Mouse (Mus musculus) MEL (cell line): ENCODE measurements around the gene Lhpp. TPM values are rescaled to one million over a fixed set of nuclear protein-coding genes. Genes with fewer than 3 reads are reported as not detected.

Source experiments
- DNase-seq: peaks from one replicate; pipeline ENCODE4 v3.0.0; 2011; ENCODE audit warnings: low read depth, low spot score
- H3K27ac ChIP-seq: 2 replicates; pipeline ENCODE4 v1.5.1; 2012; ENCODE audit warnings: low read depth, mild to moderate bottlenecking, control low read depth, low read length, moderate library complexity; ENCODE audit not compliant: control insufficient read depth
- H3K27me3 ChIP-seq, 2 experiments: fragments of 150-350 bp in 1 of 2; sonication (generic) in 1 of 2; 2 replicates each; pipeline ENCODE4 v1.6.1; 2012; ENCODE audit warnings: low read length in 2 of 2, mild to moderate bottlenecking in 2 of 2, improper control_type of control experiment in 1 of 2, moderate library complexity in 1 of 2; ENCODE audit not compliant: insufficient read depth in 2 of 2, control insufficient read depth in 1 of 2
- H3K36me3 ChIP-seq, 2 experiments: 2 replicates each; pipeline ENCODE4 v1.6.1; 2012 to 2014; ENCODE audit warnings: low read length in 2 of 2, improper control_type of control experiment in 1 of 2, inconsistent platforms in 1 of 2, mild to moderate bottlenecking in 1 of 2; ENCODE audit not compliant: insufficient read depth in 2 of 2, control insufficient read depth in 1 of 2
- H3K4me1 ChIP-seq, 2 experiments: fragments of 150-350 bp in 1 of 2; sonication (generic) in 1 of 2; 2 replicates each; pipeline ENCODE4 v1.6.1; 2012; ENCODE audit warnings: low read length in 2 of 2, improper control_type of control experiment in 1 of 2, mild to moderate bottlenecking in 1 of 2; ENCODE audit not compliant: insufficient read depth in 2 of 2, control insufficient read depth in 1 of 2
- H3K4me3 ChIP-seq, 2 experiments: fragments of 150-350 bp in 1 of 2; sonication (generic) in 1 of 2; 2 replicates each; pipeline ENCODE4 v1.5.1; 2012; ENCODE audit warnings: low read depth in 2 of 2, low read length in 2 of 2, mild to moderate bottlenecking in 2 of 2, moderate library complexity in 2 of 2, control low read depth in 1 of 2, improper control_type of control experiment in 1 of 2; ENCODE audit not compliant: control insufficient read depth in 1 of 2, insufficient read depth in 1 of 2
- H3K79me2 ChIP-seq: 2 replicates; pipeline ENCODE4 v1.6.1; 2012; ENCODE audit warnings: mild to moderate bottlenecking, low read length, moderate library complexity; ENCODE audit not compliant: control insufficient read depth, poor library complexity, insufficient read depth
- H3K9ac ChIP-seq: 2 replicates; pipeline ENCODE4 v1.6.1; 2012; ENCODE audit warnings: low read depth, mild to moderate bottlenecking, control low read depth, low read length, moderate library complexity; ENCODE audit not compliant: control insufficient read depth, poor library complexity, severe bottlenecking
- H3K9me3 ChIP-seq: fragments of 150-350 bp; sonication (generic); replicated peaks from 2 replicates; pipeline ENCODE4 v1.6.1; 2012; ENCODE audit warnings: mild to moderate bottlenecking, low read length, improper control_type of control experiment, moderate library complexity; ENCODE audit not compliant: insufficient read depth
- CHD2 ChIP-seq: IDR thresholded peaks from 2 replicates; pipeline ENCODE4 v1.6.1; 2011; ENCODE audit warnings: low read length, improper control_type of control experiment
- E2F4 ChIP-seq: IDR thresholded peaks from 2 replicates; pipeline ENCODE4 v1.6.1; 2011; ENCODE audit warnings: low read depth, low read length, improper control_type of control experiment, borderline replicate concordance
- ELF1 ChIP-seq: IDR thresholded peaks from 2 replicates; pipeline ENCODE4 v1.6.1; 2014; ENCODE audit warnings: low read depth, mild to moderate bottlenecking, inconsistent platforms, low read length, improper control_type of control experiment, moderate library complexity
- ETS1 ChIP-seq: IDR thresholded peaks from 2 replicates; pipeline ENCODE4 v1.6.1; 2012; ENCODE audit warnings: low read depth, mild to moderate bottlenecking, inconsistent platforms, low read length, improper control_type of control experiment, moderate library complexity
- GABPA ChIP-seq: IDR thresholded peaks from 2 replicates; pipeline ENCODE4 v1.6.1; 2012; ENCODE audit warnings: low read depth, mild to moderate bottlenecking, inconsistent platforms, low read length, improper control_type of control experiment, moderate library complexity
- GATA1 ChIP-seq: IDR thresholded peaks from 2 replicates; pipeline ENCODE4 v1.6.1; 2011; ENCODE audit warnings: low read depth, low read length, improper control_type of control experiment
- HCFC1 ChIP-seq: IDR thresholded peaks from 2 replicates; pipeline ENCODE4 v1.6.1; 2012; ENCODE audit warnings: low read depth, mild to moderate bottlenecking, inconsistent platforms, low read length, improper control_type of control experiment, moderate library complexity
- JUND ChIP-seq: IDR thresholded peaks from 2 replicates; pipeline ENCODE4 v1.6.1; 2011; ENCODE audit warnings: low read depth, mild to moderate bottlenecking, improper control_type of control experiment, low read length
- KAT2A ChIP-seq: conservative IDR thresholded peaks from 2 replicates; pipeline ENCODE4 v1.6.1; 2012; ENCODE audit warnings: low read depth, low read length, improper control_type of control experiment, inconsistent platforms
- MAFK ChIP-seq: IDR thresholded peaks from 2 replicates; pipeline ENCODE4 v1.6.1; 2011; ENCODE audit warnings: low read depth, mild to moderate bottlenecking, low read length, improper control_type of control experiment, borderline replicate concordance
- MAZ ChIP-seq: IDR thresholded peaks from 2 replicates; pipeline ENCODE4 v1.6.1; 2012; ENCODE audit warnings: low read depth, mild to moderate bottlenecking, inconsistent platforms, low read length, improper control_type of control experiment
- MXI1 ChIP-seq: IDR thresholded peaks from 2 replicates; pipeline ENCODE4 v1.6.1; 2011; ENCODE audit warnings: mild to moderate bottlenecking, low read depth, low read length, improper control_type of control experiment
- MYC ChIP-seq: IDR thresholded peaks from 2 replicates; pipeline ENCODE4 v1.6.1; 2011; ENCODE audit warnings: low read depth, mild to moderate bottlenecking, low read length, improper control_type of control experiment, moderate library complexity
- NELFE ChIP-seq: IDR thresholded peaks from 2 replicates; pipeline ENCODE4 v1.6.1; 2011; ENCODE audit warnings: low read depth, low read length, improper control_type of control experiment
- RAD21 ChIP-seq: IDR thresholded peaks from 2 replicates; pipeline ENCODE4 v1.6.1; 2011; ENCODE audit warnings: mild to moderate bottlenecking, low read depth, low read length, improper control_type of control experiment
- RCOR1 ChIP-seq: IDR thresholded peaks from 2 replicates; pipeline ENCODE4 v1.6.1; 2012; ENCODE audit warnings: low read depth, mild to moderate bottlenecking, inconsistent platforms, low read length, improper control_type of control experiment
- SIN3A ChIP-seq: IDR thresholded peaks from 2 replicates; pipeline ENCODE4 v1.6.1; 2012; ENCODE audit warnings: low read length, improper control_type of control experiment, inconsistent platforms
- TAL1 ChIP-seq: IDR thresholded peaks from 2 replicates; pipeline ENCODE4 v1.6.1; 2012; ENCODE audit warnings: mild to moderate bottlenecking, inconsistent platforms, low read length, moderate library complexity, mixed read lengths
- UBTF ChIP-seq: IDR thresholded peaks from 2 replicates; pipeline ENCODE4 v1.6.1; 2012; ENCODE audit warnings: low read depth, mild to moderate bottlenecking, inconsistent platforms, low read length, improper control_type of control experiment, moderate library complexity, borderline replicate concordance; ENCODE audit not compliant: insufficient read depth
- USF2 ChIP-seq, 2 experiments: IDR thresholded peaks; 2 replicates each; pipeline ENCODE4 v1.6.1; 2011 to 2012; ENCODE audit warnings: improper control_type of control experiment in 2 of 2, low read length in 2 of 2, borderline replicate concordance in 1 of 2, inconsistent platforms in 1 of 2, low read depth in 1 of 2, mild to moderate bottlenecking in 1 of 2; ENCODE audit not compliant: insufficient read depth in 1 of 2
- ZC3H11A ChIP-seq: IDR thresholded peaks from 2 replicates; pipeline ENCODE4 v1.6.1; 2012; ENCODE audit warnings: low read depth, mild to moderate bottlenecking, inconsistent platforms, low read length, improper control_type of control experiment
- ZKSCAN1 ChIP-seq: IDR thresholded peaks from 2 replicates; pipeline ENCODE4 v1.6.1; 2012; ENCODE audit warnings: low read depth, mild to moderate bottlenecking, inconsistent platforms, low read length, improper control_type of control experiment, moderate library complexity
- ZNF384 ChIP-seq: IDR thresholded peaks from 2 replicates; pipeline ENCODE4 v1.6.1; 2012; ENCODE audit warnings: low read depth, mild to moderate bottlenecking, inconsistent platforms, low read length, improper control_type of control experiment
- polyA plus RNA-seq, 2 experiments: library from polyadenylated mRNA; stranded (reverse) in 1 of 2; unstranded in 1 of 2; fragments of >175 nt in 1 of 2; fragments of >200 nt in 1 of 2; gene quantifications; 2 replicates each; pipeline versions ENCODE4 v1.2.1 to v1.2.4; 2012; ENCODE audit warnings: low replicate concordance in 2 of 2, low read depth in 1 of 2; ENCODE audit not compliant: insufficient read length in 2 of 2, insufficient read depth in 1 of 2, missing spikeins in 1 of 2
- total RNA-seq: library from RNA; depleted of rRNA; stranded (reverse); fragments of 300-350 nt; gene quantifications from 2 replicates; pipeline ENCODE4 v1.2.3, GENCODE M21; 2012

Lhpp gene
- total and polyA plus RNA-seq, 3 experiments = 31.0 to 39.3 TPM; not detected in 1

GRCm38 (mm10) chr7:132581441-132581840 lies 29.0 kb upstream of the Lhpp start:
- no peak for TF ChIP-seq USF2 (IDR thresholded peaks at IDR 0.05; ENCODE audit: borderline replicate concordance in 1 of 2, insufficient read depth in 1 of 2, low read depth in 1 of 2, low read length in 2 of 2)
- TF ChIP-seq MAZ = no peak
- TF ChIP-seq ETS1 = no peak
- no peak for TF ChIP-seq RAD21
- no peak for TF ChIP-seq MYC
- TF ChIP-seq SIN3A = no peak
- no peak for TF ChIP-seq ELF1
- no peak for TF ChIP-seq MAFK
- no peak for TF ChIP-seq ZNF384
- TF ChIP-seq NELFE = no peak
- no peak for TF ChIP-seq JUND
- no peak for TF ChIP-seq HCFC1
- TF ChIP-seq ZC3H11A = no peak
- TF ChIP-seq TAL1 = no peak
- TF ChIP-seq, all 39 proteins: peak for 0
- Histone ChIP-seq H3K4me3 (no peak overlapping the region), H3K4me1 (peaks cover 1 to 6% of the 10 kb centered on the region in 2 experiments; a peak in 2 of 4 replicates), H3K9me3 (no peaks in the 10 kb centered on the region), H3K79me2 (no peaks in the 10 kb centered on the region), H3K9ac (no peak overlapping the region), H3K36me3 (peaks cover 0 to 2% of the 10 kb centered on the region in 2 experiments; a peak in 1 of 4 replicates), H3K27ac (no peak overlapping the region), H3K27me3 (no peaks in the 10 kb centered on the region)
- no peak for DNase-seq

GRCm38 (mm10) chr7:132585695-132586491 lies 24.5 kb upstream of the Lhpp start:
- Histone ChIP-seq H3K36me3 (no peaks in the 10 kb centered on the region), H3K4me3 (no peak overlapping the region), H3K9me3 (no peaks in the 10 kb centered on the region), H3K27me3 (no peaks in the 10 kb centered on the region), H3K27ac (no peak overlapping the region), H3K79me2 (no peaks in the 10 kb centered on the region), H3K4me1 (peaks cover 0 to 4% of the 10 kb centered on the region in 2 experiments; a peak in 2 of 4 replicates), H3K9ac (no peak overlapping the region)
- TF ChIP-seq NELFE (no peak), UBTF (no peak), RCOR1 (0 out of 2 replicates have a peak, but pooled peaks have one; percentile 50), TAL1 (no peak), MXI1 (no peak), GATA1 (0 out of 2 replicates have a peak, but pooled peaks have one; percentile 12), MAZ (no peak), GABPA (no peak), JUND (no peak), CHD2 (no peak), E2F4 (no peak), MAFK (no peak), KAT2A (no peak), ZKSCAN1 (no peak)
- DNase-seq = no peak
